Mouse (Mus musculus) forebrain, postnatal 0 days (tissue): Measurements from ENCODE around the gene Arhgap31. TPM values are rescaled to one million over a fixed set of nuclear protein-coding genes. Genes with fewer than 3 reads are reported as not detected.
A peak's percentile ranks its signal among the peaks of the same experiment; 100 is the strongest.

ENCODE experiments used
- ATAC-seq: fragments of 200-750 bp; cut with Nextera tagmentation; 2 replicates; pipeline ENCODE4 v1.8.0; 2017; ENCODE audit warnings: mild to moderate bottlenecking, moderate library complexity
- DNase-seq: peaks from one replicate; pipeline ENCODE4 v3.0.0-alpha.2; 2015
- H3K27ac ChIP-seq: fragments of 300-500 bp; sonication (generic); 2 replicates; pipeline ENCODE4 v1.5.1; 2014; ENCODE audit warnings: low read depth, mild to moderate bottlenecking, antibody characterized with exemption, low read length, moderate library complexity, mixed read lengths
- H3K27me3 ChIP-seq: fragments of 300-500 bp; sonication (generic); 2 replicates; pipeline ENCODE4 v1.6.1; 2014; ENCODE audit warnings: mild to moderate bottlenecking, low read length, mixed read lengths; ENCODE audit not compliant: insufficient read depth
- H3K36me3 ChIP-seq: fragments of 300-500 bp; sonication (generic); 2 replicates; pipeline ENCODE4 v1.6.1; 2014; ENCODE audit warnings: mild to moderate bottlenecking, moderate library complexity; ENCODE audit not compliant: insufficient read depth
- H3K4me1 ChIP-seq: fragments of 300-500 bp; sonication (generic); 2 replicates; pipeline ENCODE4 v1.6.1; 2014; ENCODE audit warnings: antibody characterized with exemption; ENCODE audit not compliant: insufficient read depth
- H3K4me2 ChIP-seq: fragments of 300-500 bp; sonication (generic); 2 replicates; pipeline ENCODE4 v1.6.1; 2014; ENCODE audit warnings: low read depth, mild to moderate bottlenecking, moderate library complexity
- H3K4me3 ChIP-seq: fragments of 300-500 bp; sonication (generic); 2 replicates; pipeline ENCODE4 v1.5.1; 2014; ENCODE audit warnings: low read depth, low read length, mixed read lengths
- H3K9ac ChIP-seq: fragments of 300-500 bp; sonication (generic); 2 replicates; pipeline ENCODE4 v1.6.1; 2014; ENCODE audit warnings: mild to moderate bottlenecking
- H3K9me3 ChIP-seq: fragments of 300-500 bp; sonication (generic); 2 replicates; pipeline ENCODE4 v1.6.1; 2016; ENCODE audit warnings: low read length
- CTCF ChIP-seq: sonication (generic); IDR thresholded peaks from 2 replicates; pipeline ENCODE4 v1.5.1; 2016; ENCODE audit warnings: antibody characterized with exemption, control low read depth, low read depth
- WGBS: fragments of 180-500 bp; shearing (Covaris S2); extraction: QIAGEN DNeasy Blood & Tissue Kit; methylation state at CpG from one replicate; pipeline ENCODE4 v1.1.7; 2014; 5-methylcytosine and 5-hydroxymethylcytosine counted together
- polyA plus RNA-seq: library from polyadenylated mRNA; unstranded; fragments of >200 nt; fragmentation: Nextera tagmentation; extraction: Ambion mirVana; gene quantifications from 2 replicates; pipeline ENCODE4 v1.2.1, GENCODE M21; 2015
- total RNA-seq: library from RNA; depleted of rRNA; stranded (reverse); fragments of >200 nt; gene quantifications from 2 replicates; pipeline ENCODE4 v1.2.3, GENCODE M21; 2014

Gene Arhgap31
- total and polyA plus RNA-seq, 2 experiments from 2014 or later = 2.4 to 9.6 TPM

DNA sequence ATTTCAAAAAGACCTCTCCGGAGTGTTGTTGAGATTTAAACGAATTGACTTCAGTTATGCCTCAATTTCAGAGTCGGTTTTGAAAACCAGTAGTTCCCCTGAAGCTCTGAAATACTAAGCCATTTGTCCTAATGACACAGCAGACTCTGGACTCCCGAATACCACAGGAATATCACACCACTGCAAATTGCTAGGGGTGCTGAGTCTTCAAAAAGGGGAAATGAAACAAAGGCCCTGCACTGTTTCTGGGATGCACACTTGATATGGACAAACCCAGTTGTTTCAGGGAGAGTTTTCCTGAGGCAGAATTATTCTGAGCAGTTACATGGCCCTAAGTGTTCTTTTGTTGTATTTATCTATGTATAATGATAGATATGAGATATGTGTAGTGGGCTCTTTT is 1.8 kb downstream of the Arhgap31 start:
- no peak overlapping the region for H3K4me3 ChIP-seq

DNA sequence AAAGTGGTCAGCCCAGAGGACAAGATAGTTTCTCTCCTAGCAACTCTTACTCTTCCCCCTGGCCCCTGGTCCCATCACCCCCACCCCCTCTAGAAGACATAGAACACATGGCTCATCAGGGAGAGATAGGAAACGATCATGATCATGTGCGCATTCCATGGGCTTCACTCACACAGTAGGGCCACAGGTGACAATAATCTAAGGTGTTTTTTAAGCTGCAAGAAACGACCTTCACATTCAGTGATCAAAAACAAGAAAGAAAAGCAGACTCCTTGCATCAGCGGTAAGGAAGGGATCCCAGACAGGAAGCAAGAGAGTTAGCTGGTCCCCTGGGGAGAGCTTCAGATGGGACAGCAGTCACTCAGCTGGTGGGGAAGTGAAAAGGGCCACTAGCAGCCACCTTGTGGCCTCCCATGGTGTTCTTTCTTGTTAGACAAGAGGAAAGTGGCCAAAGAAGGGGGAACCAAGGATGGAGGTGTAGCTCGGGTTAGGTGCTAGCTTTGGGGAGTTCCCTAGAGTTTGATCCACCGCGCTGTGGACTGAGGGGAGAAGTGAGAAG is 4.0 kb downstream of the Arhgap31 start:
- ATAC-seq (no peak), DNase-seq (no peak)
- Histone ChIP-seq H3K9me3 (no peaks in the 10 kb centered on the region), H3K27ac (no peak overlapping the region), H3K4me3 (no peak overlapping the region), H3K27me3 (no peaks in the 10 kb centered on the region), H3K4me1 (0 out of 2 replicates have a peak, but pooled peaks cover 5% of the 10 kb centered on the region), H3K4me2 (no peak overlapping the region; the same call in 1 of the 2 replicates), H3K9ac (no peak overlapping the region), H3K36me3 (no peaks in the 10 kb centered on the region)
- WGBS = 71% methylated on average over 7 of the region's 7 CpGs
- TF ChIP-seq CTCF = no peak

More for the DNA sequence above, 1.8 kb downstream of the Arhgap31 start:
- no peak for DNase-seq
- Histone ChIP-seq H3K27me3 (no peaks in the 10 kb centered on the region), H3K4me2 (peak overlapping the region; percentile 85), H3K4me1 (0 out of 2 replicates have a peak, but pooled peaks cover 5% of the 10 kb centered on the region), H3K9me3 (no peaks in the 10 kb centered on the region), H3K9ac (no peak overlapping the region), H3K36me3 (no peaks in the 10 kb centered on the region), H3K27ac (no peak overlapping the region)
- 63% methylated on average over 4 of the region's 4 CpGs for WGBS
- TF ChIP-seq CTCF = no peak
- no peak for ATAC-seq

DNA sequence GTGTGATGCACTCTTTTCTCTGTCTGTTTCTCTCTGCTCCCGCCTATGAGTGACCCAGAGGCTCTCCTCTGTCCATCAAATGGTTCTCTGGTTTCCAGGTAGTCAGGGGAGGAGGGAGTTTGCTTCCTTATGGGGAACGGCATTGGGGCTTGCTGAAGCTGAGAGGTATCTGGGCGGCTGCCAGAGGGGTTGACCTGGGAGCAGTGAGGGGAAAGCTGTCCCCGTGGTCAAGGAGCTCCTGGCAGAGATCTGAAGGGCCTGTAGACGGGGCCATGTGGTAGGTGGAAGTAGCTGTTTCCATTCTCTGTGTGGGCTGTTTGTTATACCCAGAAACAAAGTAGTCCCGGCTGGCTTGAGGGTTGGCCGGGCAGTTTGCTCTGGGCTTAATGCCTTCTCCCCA is 6.3 kb downstream of the Arhgap31 start:
- no peak overlapping the region for H3K9ac ChIP-seq
- no peak overlapping the region for H3K27ac ChIP-seq
- no peaks in the 10 kb centered on the region for H3K36me3 ChIP-seq
- H3K4me2 ChIP-seq = no peak overlapping the region
- DNase-seq (no peak), ATAC-seq (no peak)
- 66% methylated on average over 7 of the region's 7 CpGs for WGBS
- no peak overlapping the region for H3K4me3 ChIP-seq
- peaks cover 2% of the 10 kb centered on the region; the same call in 1 of the 2 replicates for H3K4me1 ChIP-seq
- no peak for TF ChIP-seq CTCF
- H3K27me3 ChIP-seq = no peaks in the 10 kb centered on the region
- no peaks in the 10 kb centered on the region for H3K9me3 ChIP-seq

DNA sequence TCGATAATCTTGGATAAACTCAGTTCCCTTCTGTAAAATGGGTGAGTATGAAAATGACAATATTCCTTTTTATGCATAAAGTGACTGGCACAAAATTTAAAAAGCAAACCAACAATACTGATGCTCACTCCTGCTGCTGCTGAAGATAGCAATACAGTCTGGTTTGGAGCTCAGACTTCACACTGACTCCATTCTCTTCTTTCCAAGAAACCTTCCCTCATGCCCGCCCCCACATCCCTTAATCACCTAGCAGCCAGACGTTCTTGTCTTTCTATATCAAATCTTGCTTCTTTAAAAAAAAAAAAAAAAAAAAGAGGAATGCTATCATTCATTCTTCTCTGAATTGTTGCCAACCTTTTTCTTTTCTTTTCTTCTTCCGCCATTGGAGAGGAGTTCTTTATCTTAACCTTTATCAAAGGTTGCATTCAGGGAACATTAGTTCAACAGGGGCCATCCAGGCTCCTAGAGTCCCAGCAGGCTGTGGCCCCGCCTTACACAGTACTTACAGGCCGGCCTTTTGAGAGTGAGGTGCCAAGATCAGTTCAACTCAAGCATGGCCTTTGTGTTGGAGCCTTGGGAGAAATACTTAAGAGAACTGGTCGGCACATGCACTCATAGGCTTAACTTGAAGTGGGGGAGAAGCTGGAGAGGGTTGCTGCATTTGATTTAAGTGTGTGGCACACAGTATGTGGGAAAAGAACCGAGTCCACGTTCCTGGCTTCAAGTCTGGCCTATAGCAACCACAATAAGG is 7.4 kb downstream of the Arhgap31 start:
- DNase-seq (no peak), ATAC-seq (no peak)
- Histone ChIP-seq H3K4me3 (no peak overlapping the region), H3K9ac (no peak overlapping the region), H3K4me2 (no peak overlapping the region), H3K4me1 (peaks cover 3% of the 10 kb centered on the region; the same call in 1 of the 2 replicates), H3K9me3 (no peaks in the 10 kb centered on the region), H3K36me3 (no peaks in the 10 kb centered on the region), H3K27me3 (no peaks in the 10 kb centered on the region), H3K27ac (no peak overlapping the region)
- WGBS = 54% methylated on average over 9 of the region's 9 CpGs
- TF ChIP-seq CTCF = no peak

DNA sequence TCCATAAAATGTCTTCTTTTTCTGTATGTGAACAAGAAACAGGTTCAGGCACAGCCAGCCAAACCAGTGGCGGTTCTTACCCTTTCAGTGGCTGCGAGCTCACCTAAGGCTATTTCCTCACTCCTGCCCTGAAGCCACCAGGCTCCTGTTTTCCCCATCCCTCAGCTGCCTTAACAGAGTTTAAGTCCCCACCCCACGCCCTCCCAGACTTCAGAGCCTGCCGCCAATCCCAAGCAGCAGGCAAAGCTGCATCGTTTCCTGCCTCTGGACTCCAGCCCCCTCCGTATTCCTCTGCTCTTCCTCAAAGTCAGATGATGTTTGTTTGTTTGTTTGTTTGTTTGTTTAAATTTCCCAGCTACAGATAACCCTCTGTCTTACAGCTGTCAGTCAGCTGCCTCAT is 9.6 kb downstream of the Arhgap31 start:
- 56% methylated on average over 6 of the region's 6 CpGs for WGBS
- Histone ChIP-seq H3K27me3 (no peaks in the 10 kb centered on the region), H3K9ac (no peak overlapping the region)

DNA sequence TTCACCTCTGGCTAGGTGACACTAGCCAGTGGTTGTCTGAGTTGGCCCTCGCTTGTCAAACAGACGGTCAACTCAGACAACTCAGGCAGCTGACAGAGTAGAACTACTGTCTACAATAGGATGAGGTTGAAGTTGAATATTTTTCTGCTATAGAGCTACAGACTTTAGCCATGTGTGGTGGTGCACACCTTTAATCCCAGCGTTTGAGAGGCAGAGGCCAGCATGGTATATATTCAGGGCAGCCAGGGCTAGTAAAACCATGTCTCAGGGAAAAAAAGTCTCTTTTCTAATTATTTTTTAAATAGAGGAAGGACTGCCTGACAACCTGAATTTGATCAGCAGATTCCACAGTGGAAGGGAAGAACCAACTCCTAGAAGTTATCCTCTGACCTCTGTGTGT is 10.8 kb downstream of the Arhgap31 start:
- no peaks in the 10 kb centered on the region for H3K36me3 ChIP-seq
- H3K27me3 ChIP-seq = no peaks in the 10 kb centered on the region
- H3K9ac ChIP-seq = no peak overlapping the region
- H3K4me3 ChIP-seq = no peak overlapping the region
- no peak overlapping the region for H3K4me2 ChIP-seq
- DNase-seq (no peak), ATAC-seq (no peak)
- no peak for TF ChIP-seq CTCF
- H3K9me3 ChIP-seq = no peaks in the 10 kb centered on the region
- H3K27ac ChIP-seq = no peak overlapping the region
- H3K4me1 ChIP-seq = peaks cover 3% of the 10 kb centered on the region; the same call in 1 of the 2 replicates
- WGBS = 82% methylated on average over 3 of the region's 3 CpGs

More for the DNA sequence above, 9.6 kb downstream of the Arhgap31 start:
- no peak for ATAC-seq
- no peak for DNase-seq
- no peaks in the 10 kb centered on the region for H3K36me3 ChIP-seq
- H3K27ac ChIP-seq = no peak overlapping the region
- no peaks in the 10 kb centered on the region for H3K9me3 ChIP-seq
- H3K4me3 ChIP-seq = no peak overlapping the region
- H3K4me2 ChIP-seq = no peak overlapping the region
- no peak for TF ChIP-seq CTCF
- H3K4me1 ChIP-seq = peaks cover 3% of the 10 kb centered on the region; the same call in 1 of the 2 replicates
